Mouse (Mus musculus): ENCODE data around the gene Peli3. TPM values are rescaled to one million over a fixed set of nuclear protein-coding genes. Genes with fewer than 3 reads are reported as not detected.
A peak's percentile ranks its signal among the peaks of the same experiment; 100 is the strongest.
"Not testable (repeated sequence)": the region's sequence is repeated elsewhere in the genome, so short reads cannot be mapped to it uniquely, and the experiment has no call there.

The Peli3 gene
- polyA plus RNA-seq, 1 experiment from 2014 or later, result 10.7 TPM

DNA sequence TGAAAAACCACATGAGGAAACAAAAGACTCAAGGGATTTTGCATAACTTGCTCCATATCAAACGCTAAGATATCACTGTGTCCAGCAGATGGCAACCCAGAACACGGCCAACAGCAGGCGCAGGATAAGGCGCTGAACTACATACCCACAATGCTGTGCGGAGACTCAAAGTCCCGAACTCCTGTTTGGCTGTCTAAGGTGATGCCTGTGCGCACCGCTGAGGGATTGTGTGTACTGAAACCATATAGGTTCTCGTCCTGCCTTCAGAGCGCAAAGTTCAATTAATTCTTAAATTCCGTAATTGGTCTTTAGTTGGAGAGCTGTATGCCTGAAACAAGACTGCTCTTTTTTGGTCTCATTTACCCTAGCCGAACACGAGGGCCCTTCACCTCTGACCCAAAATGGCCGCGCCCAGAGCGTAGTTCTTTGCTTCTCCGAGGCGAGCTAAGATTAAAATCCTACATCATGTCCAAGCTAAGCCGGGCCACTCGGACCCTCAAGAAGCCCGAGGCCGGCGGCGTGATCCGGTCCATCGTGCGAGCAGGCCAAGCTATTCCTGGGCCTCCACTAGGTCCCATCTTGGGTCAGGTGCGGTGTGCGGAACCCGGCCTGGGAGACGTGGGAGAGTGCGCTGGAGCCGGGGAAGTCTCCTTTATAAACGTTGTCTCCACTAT is 19.1 kb upstream of the Peli3 start, which contains the start of gene Mrpl11:
Gene Mrpl11 (plus strand): TSS at position 220 of the 674 bp plus-strand sequence.
- no peaks in the 10 kb centered on the region for H3K9me3 ChIP-seq (ENCODE audit: control insufficient read depth, low read length)
- DNase-seq (peak; percentile 97), ATAC-seq (ENCODE audit: low FRiP score, low TSS enrichment) (peak; percentile 95)
- peak within 1 kb of the TSS; percentile 84 for H3K4me3 ChIP-seq (replicated peaks; ENCODE audit: low read depth, low read length)
- H3K4me1 ChIP-seq (ENCODE audit: control insufficient read depth, insufficient read depth, low read length), result peaks cover 6% of the 10 kb centered on the region; the same call in 1 of the 2 replicates
- H3K4me2 ChIP-seq (ENCODE audit: low read length), result peak within 1 kb of the TSS; percentile 73
- peak within 1 kb of the TSS; percentile 85 for H3K27ac ChIP-seq (replicated peaks; ENCODE audit: low read depth, low read length)
- H3K36me3 ChIP-seq (ENCODE audit: control insufficient read depth, insufficient read depth, low read length), result peaks cover 24% of the 10 kb centered on the region
- peak within 1 kb of the TSS; percentile 84 for H3K9ac ChIP-seq (replicated peaks; ENCODE audit: low read length)
- no peaks in the 10 kb centered on the region for H3K27me3 ChIP-seq (ENCODE audit: control insufficient read depth, insufficient read depth, low read length)
- WGBS, result under 1% methylated on average over 34 of the region's 34 CpGs

DNA sequence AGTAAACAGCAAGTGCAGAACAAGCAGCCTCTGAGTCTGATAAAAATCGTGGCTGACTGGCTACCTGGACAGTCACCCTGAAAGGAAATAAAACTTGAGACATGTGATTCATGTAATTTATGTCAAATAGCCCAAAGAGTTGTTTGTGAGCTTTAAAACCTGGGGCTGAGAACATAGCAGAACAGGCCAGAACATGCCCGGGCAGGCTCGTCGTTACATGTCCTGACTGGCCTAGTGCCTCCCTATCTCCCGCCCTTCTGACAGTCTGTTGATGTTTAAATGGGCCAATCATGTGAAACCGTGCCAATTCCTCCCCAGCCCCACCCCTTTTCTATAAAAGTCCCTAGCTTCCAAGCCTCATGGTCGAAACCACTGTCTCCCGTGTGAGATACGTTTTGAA is 5.7 kb upstream of the Peli3 start:
- not testable (repeated sequence) for H3K36me3 ChIP-seq (ENCODE audit: control insufficient read depth, insufficient read depth, low read length); DNase-seq; H3K9me3 ChIP-seq (ENCODE audit: control insufficient read depth, low read length); H3K4me3 ChIP-seq (replicated peaks; ENCODE audit: low read depth, low read length); H3K4me2 ChIP-seq (ENCODE audit: low read length); H3K27ac ChIP-seq (replicated peaks; ENCODE audit: low read depth, low read length); ATAC-seq (ENCODE audit: low FRiP score, low TSS enrichment); H3K9ac ChIP-seq (replicated peaks; ENCODE audit: low read length); H3K4me1 ChIP-seq (ENCODE audit: control insufficient read depth, insufficient read depth, low read length); H3K27me3 ChIP-seq (ENCODE audit: control insufficient read depth, insufficient read depth, low read length)
- 81% methylated on average over 9 of the region's 9 CpGs for WGBS

DNA sequence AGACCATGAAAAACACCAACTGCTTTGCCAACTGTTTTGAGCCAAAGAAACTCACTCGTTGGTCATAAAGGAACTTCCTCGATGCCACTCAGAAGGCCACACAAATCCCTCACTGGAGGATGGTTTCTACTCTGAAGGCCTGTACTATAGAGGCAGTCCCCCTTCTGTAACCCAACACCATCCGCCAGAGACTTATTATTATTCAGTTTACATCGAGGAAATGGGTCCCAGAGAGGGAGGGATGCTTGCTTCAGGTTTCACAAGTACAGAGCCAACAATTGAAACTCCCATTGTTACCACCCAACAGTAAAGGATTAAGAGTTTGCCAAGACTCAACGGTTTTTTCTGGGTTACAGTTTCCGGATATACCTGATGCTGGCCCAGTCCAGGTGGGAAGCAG is 2.6 kb upstream of the Peli3 start:
- no peaks in the 10 kb centered on the region for H3K9me3 ChIP-seq (ENCODE audit: control insufficient read depth, low read length)
- no peak overlapping the region for H3K4me2 ChIP-seq (ENCODE audit: low read length)
- no peak for DNase-seq
- no peak overlapping the region for H3K27ac ChIP-seq (replicated peaks; ENCODE audit: low read depth, low read length)
- H3K36me3 ChIP-seq (ENCODE audit: control insufficient read depth, insufficient read depth, low read length), result no peaks in the 10 kb centered on the region
- no peak overlapping the region for H3K9ac ChIP-seq (replicated peaks; ENCODE audit: low read length)
- no peak for ATAC-seq (ENCODE audit: low FRiP score, low TSS enrichment)
- no peak overlapping the region for H3K4me3 ChIP-seq (replicated peaks; ENCODE audit: low read depth, low read length)
- 42% methylated on average over 6 of the region's 6 CpGs for WGBS
- H3K4me1 ChIP-seq (ENCODE audit: control insufficient read depth, insufficient read depth, low read length), result peaks cover 10% of the 10 kb centered on the region
- 0 out of 2 replicates have a peak, but pooled peaks cover 6% of the 10 kb centered on the region for H3K27me3 ChIP-seq (ENCODE audit: control insufficient read depth, insufficient read depth, low read length)

DNA sequence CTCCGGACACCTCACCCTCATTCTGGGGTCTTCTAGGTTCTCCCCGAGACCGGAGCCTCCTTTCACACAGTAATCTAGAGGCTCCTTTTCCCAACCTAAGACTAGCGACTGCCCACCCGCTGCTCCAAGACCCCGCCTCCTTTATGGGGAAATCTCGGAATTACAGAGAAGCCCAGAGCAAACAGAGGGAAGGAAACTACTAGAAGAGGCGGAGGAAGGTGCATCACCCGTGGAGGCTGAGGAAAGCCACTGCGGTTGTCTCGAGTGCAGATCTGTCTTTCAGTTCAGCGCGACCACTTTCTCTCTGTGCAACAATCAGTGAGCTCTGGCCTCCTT is 294 bp upstream of the Peli3 start:
- WGBS, result 6% methylated on average over 13 of the region's 13 CpGs
- Histone ChIP-seq H3K4me3 (replicated peaks; ENCODE audit: low read depth, low read length) (peak overlapping the region; percentile 68), H3K4me1 (ENCODE audit: control insufficient read depth, insufficient read depth, low read length) (peaks cover 10% of the 10 kb centered on the region), H3K27me3 (ENCODE audit: control insufficient read depth, insufficient read depth, low read length) (0 out of 2 replicates have a peak, but pooled peaks cover 6% of the 10 kb centered on the region), H3K36me3 (ENCODE audit: control insufficient read depth, insufficient read depth, low read length) (no peaks in the 10 kb centered on the region), H3K4me2 (ENCODE audit: low read length) (peak overlapping the region; percentile 81), H3K9ac (replicated peaks; ENCODE audit: low read length) (peak overlapping the region; percentile 76; the same call in 1 of the 2 replicates), H3K9me3 (ENCODE audit: control insufficient read depth, low read length) (no peaks in the 10 kb centered on the region), H3K27ac (replicated peaks; ENCODE audit: low read depth, low read length) (peak overlapping the region; percentile 77)
- ATAC-seq (ENCODE audit: low FRiP score, low TSS enrichment) (no peak; the same call in 1 of the 2 replicates), DNase-seq (no peak)

DNA sequence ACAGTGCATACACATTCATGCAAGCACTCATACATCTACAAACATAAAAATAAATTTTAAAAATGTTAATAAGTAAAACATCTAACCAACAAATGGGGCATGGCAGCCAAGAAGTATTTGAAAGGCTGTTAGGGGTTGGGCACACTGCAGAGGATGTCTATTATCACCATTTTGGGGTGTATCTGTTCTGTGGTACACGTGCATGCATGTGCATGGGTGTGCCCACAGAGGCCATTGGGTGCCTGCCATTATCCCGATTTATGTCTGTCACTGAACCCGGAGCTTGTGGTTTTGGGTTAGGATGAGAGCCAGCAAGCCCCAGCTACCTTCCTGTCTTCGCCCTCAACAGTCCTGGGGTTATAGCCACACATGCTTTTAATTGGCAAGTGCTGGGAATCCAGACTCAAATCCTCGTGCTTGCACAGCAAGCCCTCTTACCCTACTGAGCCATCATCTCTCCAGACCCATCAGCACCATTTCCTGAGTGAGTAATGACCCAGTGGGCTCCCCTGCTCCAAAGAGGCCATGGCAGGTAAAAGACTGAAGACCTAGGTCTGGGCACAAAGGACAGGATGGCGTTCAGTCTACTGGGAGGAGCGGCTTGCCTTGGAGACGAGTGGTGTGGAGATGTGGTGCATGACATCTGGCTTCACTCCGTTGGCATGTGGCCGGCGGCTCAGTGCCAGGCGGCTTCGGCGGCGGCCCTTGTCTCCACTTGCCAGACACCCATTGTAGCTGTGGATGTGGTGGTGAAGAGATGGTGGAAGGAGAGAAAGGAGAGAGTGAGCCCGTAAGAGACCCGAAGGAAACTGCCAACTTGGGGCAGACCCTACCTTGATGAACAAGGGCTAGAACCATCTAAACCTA is 5.2 kb downstream of the Peli3 start:
- H3K4me1 ChIP-seq (ENCODE audit: control insufficient read depth, insufficient read depth, low read length), result peaks cover 8% of the 10 kb centered on the region
- H3K4me2 ChIP-seq (ENCODE audit: low read length), result no peak overlapping the region
- peaks cover 25% of the 10 kb centered on the region for H3K36me3 ChIP-seq (ENCODE audit: control insufficient read depth, insufficient read depth, low read length)
- ATAC-seq (ENCODE audit: low FRiP score, low TSS enrichment), result no peak
- no peaks in the 10 kb centered on the region for H3K9me3 ChIP-seq (ENCODE audit: control insufficient read depth, low read length)
- H3K4me3 ChIP-seq (replicated peaks; ENCODE audit: low read depth, low read length), result no peak overlapping the region
- H3K27ac ChIP-seq (replicated peaks; ENCODE audit: low read depth, low read length), result no peak overlapping the region
- no peak overlapping the region for H3K9ac ChIP-seq (replicated peaks; ENCODE audit: low read length)
- H3K27me3 ChIP-seq (ENCODE audit: control insufficient read depth, insufficient read depth, low read length), result 0 out of 2 replicates have a peak, but pooled peaks cover 6% of the 10 kb centered on the region
- WGBS, result 89% methylated on average over 17 of the region's 17 CpGs
- no peak for DNase-seq

DNA sequence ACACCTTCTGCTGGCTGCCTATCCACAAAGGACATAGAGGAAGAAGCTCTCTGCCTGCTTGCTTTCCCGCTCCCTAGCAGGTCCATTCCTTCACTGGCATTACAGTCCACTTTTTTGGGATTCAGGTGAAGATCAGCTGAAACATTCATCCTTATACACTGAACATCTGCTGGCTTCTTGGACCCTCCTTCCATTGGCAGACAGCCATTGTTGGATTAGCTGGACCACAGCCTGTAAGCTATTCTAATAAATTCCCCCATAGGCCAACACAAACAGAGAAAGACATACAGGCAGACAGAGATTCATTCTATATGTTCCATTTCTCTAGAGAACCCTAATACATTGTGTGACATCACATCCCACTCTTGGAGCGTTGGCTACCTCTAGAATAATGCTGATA is 6.0 kb downstream of the Peli3 start:
- Histone ChIP-seq H3K9ac (replicated peaks; ENCODE audit: low read length) (no peak overlapping the region), H3K27ac (replicated peaks; ENCODE audit: low read depth, low read length) (no peak overlapping the region), H3K9me3 (ENCODE audit: control insufficient read depth, low read length) (no peaks in the 10 kb centered on the region), H3K36me3 (ENCODE audit: control insufficient read depth, insufficient read depth, low read length) (peaks cover 33% of the 10 kb centered on the region), H3K27me3 (ENCODE audit: control insufficient read depth, insufficient read depth, low read length) (0 out of 2 replicates have a peak, but pooled peaks cover 6% of the 10 kb centered on the region), H3K4me1 (ENCODE audit: control insufficient read depth, insufficient read depth, low read length) (peaks cover 5% of the 10 kb centered on the region), H3K4me3 (replicated peaks; ENCODE audit: low read depth, low read length) (no peak overlapping the region), H3K4me2 (ENCODE audit: low read length) (no peak overlapping the region)
- no peak for DNase-seq
- WGBS, result 86% methylated on average over 2 of the region's 2 CpGs
- no peak for ATAC-seq (ENCODE audit: low FRiP score, low TSS enrichment)

DNA sequence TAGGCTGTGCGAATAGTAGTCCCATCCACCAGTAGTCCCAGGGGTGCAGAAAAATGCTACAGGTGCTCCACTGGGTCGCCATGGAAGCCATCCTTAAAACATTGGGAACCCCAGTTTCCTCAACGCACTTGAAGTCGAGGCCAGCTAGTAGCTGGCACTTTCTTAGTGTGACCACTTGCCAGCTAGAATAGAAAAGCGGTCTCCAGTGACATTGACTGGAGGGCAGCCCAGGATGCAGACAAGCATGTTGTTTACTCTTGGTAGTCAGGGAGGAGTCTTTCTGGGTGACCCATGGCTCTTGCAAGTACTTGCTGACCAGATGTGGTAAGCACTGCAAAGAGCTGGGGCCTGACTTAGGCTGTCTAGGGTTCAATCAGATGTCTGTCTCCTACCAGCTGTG is 14.1 kb downstream of the Peli3 start:
- peak overlapping the region; percentile 82 for H3K27ac ChIP-seq (replicated peaks; ENCODE audit: low read depth, low read length)
- no peaks in the 10 kb centered on the region for H3K9me3 ChIP-seq (ENCODE audit: control insufficient read depth, low read length)
- ATAC-seq (ENCODE audit: low FRiP score, low TSS enrichment), result peak; percentile 12; the same call in 1 of the 2 replicates
- H3K27me3 ChIP-seq (ENCODE audit: control insufficient read depth, insufficient read depth, low read length), result no peaks in the 10 kb centered on the region
- peak overlapping the region; percentile 85 for H3K4me2 ChIP-seq (ENCODE audit: low read length)
- H3K9ac ChIP-seq (replicated peaks; ENCODE audit: low read length), result peak overlapping the region; percentile 66
- peaks cover 41% of the 10 kb centered on the region for H3K36me3 ChIP-seq (ENCODE audit: control insufficient read depth, insufficient read depth, low read length)
- H3K4me1 ChIP-seq (ENCODE audit: control insufficient read depth, insufficient read depth, low read length), result peaks cover 19% of the 10 kb centered on the region
- WGBS, result 56% methylated on average over 5 of the region's 5 CpGs
- H3K4me3 ChIP-seq (replicated peaks; ENCODE audit: low read depth, low read length), result peak overlapping the region; percentile 48
- no peak for DNase-seq

DNA sequence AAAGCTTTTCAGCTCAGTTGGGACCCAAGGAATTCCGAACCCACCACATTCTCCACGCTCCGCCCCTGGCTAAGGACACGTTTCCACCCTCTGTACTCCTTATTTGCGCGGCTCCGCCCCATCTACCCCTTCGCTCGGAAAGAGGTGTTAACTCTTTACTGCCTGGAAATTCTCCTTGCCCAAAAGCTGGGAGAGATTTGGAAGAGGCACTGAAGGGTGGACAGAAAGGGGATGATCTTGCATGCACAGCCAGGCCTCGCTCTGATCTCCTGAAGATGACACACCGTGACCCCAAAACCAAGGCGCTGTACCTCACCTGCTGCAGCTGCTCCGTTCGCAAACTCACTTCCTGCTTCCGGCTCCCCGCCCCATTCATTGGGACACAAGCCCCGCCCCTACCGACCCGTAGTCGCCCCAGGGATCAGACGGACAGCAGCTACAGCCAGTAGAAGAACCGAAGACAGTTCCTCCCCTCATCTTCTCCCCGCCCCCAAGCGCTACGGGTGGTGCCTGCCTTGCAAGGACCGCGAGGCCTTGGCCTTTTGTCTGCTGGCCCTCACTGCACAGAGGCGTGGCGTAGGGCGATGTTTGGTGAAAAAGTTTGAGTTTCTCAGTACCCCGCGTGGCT is 14.9 kb downstream of the Peli3 start, which contains the start of gene Dpp3:
Gene Dpp3 (minus strand): TSS at position 384 of the 628 bp plus-strand sequence.
- peak within 1 kb of the TSS; percentile 82 for H3K27ac ChIP-seq (replicated peaks; ENCODE audit: low read depth, low read length)
- H3K4me3 ChIP-seq (replicated peaks; ENCODE audit: low read depth, low read length), result peak within 1 kb of the TSS; percentile 48
- no peaks in the 10 kb centered on the region for H3K27me3 ChIP-seq (ENCODE audit: control insufficient read depth, insufficient read depth, low read length)
- H3K4me1 ChIP-seq (ENCODE audit: control insufficient read depth, insufficient read depth, low read length), result peaks cover 19% of the 10 kb centered on the region
- DNase-seq (peak; percentile 99), ATAC-seq (ENCODE audit: low FRiP score, low TSS enrichment) (peak; percentile 98)
- peaks cover 44% of the 10 kb centered on the region for H3K36me3 ChIP-seq (ENCODE audit: control insufficient read depth, insufficient read depth, low read length)
- H3K9me3 ChIP-seq (ENCODE audit: control insufficient read depth, low read length), result no peaks in the 10 kb centered on the region
- H3K4me2 ChIP-seq (ENCODE audit: low read length), result peak within 1 kb of the TSS; percentile 85
- under 1% methylated on average over 32 of the region's 32 CpGs for WGBS
- H3K9ac ChIP-seq (replicated peaks; ENCODE audit: low read length), result peak within 1 kb of the TSS; percentile 66

All from midbrain, embryonic 14.5 days (tissue).